23 mouse cellular contexts compared by ENCODE assay signal in genomic region chr2:150761476-150761875, GRCm38 (mm10). TPM values are rescaled to one million over a fixed set of nuclear protein-coding genes. Genes with fewer than 3 reads are reported as not detected.
DNase-seq lines count a peak whose midpoint lies in the region; ATAC-seq and TF ChIP-seq lines count a peak whose summit lies in the region.
"Had no signal": no experiment of that assay in that cellular context is flagged by ENCODE, and none has a peak within 500 bp of the region (broad histone marks: within the 10 kb centered on the region; RNA-seq: fewer than 3 reads in every experiment).

No protein-coding gene starts in this region.

- TF ChIP-seq CTCF in forebrain, postnatal 0 days (IDR thresholded peaks at IDR 0.05; ENCODE audit: low read depth): peak; percentile 48
- peak; percentile 38 for TF ChIP-seq CTCF in left cerebral cortex, adult 2 months (IDR thresholded peaks at IDR 0.05)
- TF ChIP-seq CTCF in E14TG2a.4 (conservative IDR thresholded peaks at IDR 0.05; ENCODE audit: low read length): peak; percentile 26

- H3K4me3 ChIP-seq in forebrain, postnatal 0 days (ENCODE audit: low read depth, low read length): no peak overlapping the region
- H3K4me3 ChIP-seq in forebrain, embryonic 15.5 days: no peak overlapping the region
- H3K4me3 ChIP-seq in left cerebral cortex, adult 2 months: no peak overlapping the region
- no peak overlapping the region for H3K4me3 ChIP-seq in E14TG2a.4 (replicated peaks; ENCODE audit: low read length)
- H3K4me3 ChIP-seq in heart, embryonic 10.5 days: no peak overlapping the region
- H3K4me3 ChIP-seq: forebrain, embryonic 10.5 days; liver, embryonic 15.5 days; midbrain, embryonic 12.5 days; myocyte; neural tube, embryonic 15.5 days had no signal

- WGBS in forebrain, postnatal 0 days: 65% methylated on average over 7 of the region's 7 CpGs
- 68% methylated on average over 7 of the region's 7 CpGs for WGBS in forebrain, embryonic 15.5 days
- WGBS in heart, embryonic 10.5 days: 84% methylated on average over 7 of the region's 7 CpGs

- H3K27me3 ChIP-seq in forebrain, postnatal 0 days (ENCODE audit: insufficient read depth, low read length): no peaks in the 10 kb centered on the region
- H3K27me3 ChIP-seq in forebrain, embryonic 15.5 days: no peaks in the 10 kb centered on the region
- H3K27me3 ChIP-seq in E14TG2a.4 (ENCODE audit: insufficient read depth, low read length): no peaks in the 10 kb centered on the region
- no peaks in the 10 kb centered on the region for H3K27me3 ChIP-seq in heart, embryonic 10.5 days (ENCODE audit: insufficient read depth, poor library complexity, severe bottlenecking)
- H3K27me3 ChIP-seq: liver, embryonic 15.5 days; midbrain, embryonic 12.5 days; neural tube, embryonic 15.5 days had no signal

- no peak overlapping the region for H3K27ac ChIP-seq in forebrain, postnatal 0 days (ENCODE audit: low read depth, low read length)
- no peak overlapping the region for H3K27ac ChIP-seq in forebrain, embryonic 15.5 days (replicated peaks)
- H3K27ac ChIP-seq in left cerebral cortex, adult 2 months: no peak overlapping the region
- H3K27ac ChIP-seq in heart, embryonic 10.5 days: no peak overlapping the region
- H3K27ac ChIP-seq: forebrain, embryonic 10.5 days; hindbrain, embryonic 14.5 days; liver, embryonic 15.5 days; midbrain, embryonic 12.5 days; neural tube, embryonic 15.5 days had no signal

- no peak overlapping the region for H3K4me2 ChIP-seq in forebrain, postnatal 0 days (ENCODE audit: low read depth)
- H3K4me2 ChIP-seq in forebrain, embryonic 15.5 days (replicated peaks): no peak overlapping the region
- H3K4me2 ChIP-seq: hindbrain, embryonic 14.5 days; liver, embryonic 15.5 days; midbrain, embryonic 12.5 days; neural tube, embryonic 15.5 days had no signal

- ATAC-seq in forebrain, postnatal 0 days: no peak
- ATAC-seq in forebrain, embryonic 15.5 days (replicated peaks): no peak

- intact Hi-C loops in left cerebral cortex, adult 2 months (cut with DNase I): no loop called here

- no peaks in the 10 kb centered on the region for H3K4me1 ChIP-seq in forebrain, postnatal 0 days (ENCODE audit: insufficient read depth)
- peaks cover 11% of the 10 kb centered on the region; the same call in 1 of the 2 replicates for H3K4me1 ChIP-seq in forebrain, embryonic 15.5 days
- peaks cover 23% of the 10 kb centered on the region for H3K4me1 ChIP-seq in E14TG2a.4 (replicated peaks; ENCODE audit: low read depth, low read length)
- peaks cover 8% of the 10 kb centered on the region; the same call in 1 of the 2 replicates for H3K4me1 ChIP-seq in heart, embryonic 10.5 days
- H3K4me1 ChIP-seq: liver, embryonic 15.5 days; neural tube, embryonic 15.5 days had no signal

- H3K9me3 ChIP-seq in forebrain, postnatal 0 days (ENCODE audit: low read length): no peaks in the 10 kb centered on the region
- no peaks in the 10 kb centered on the region for H3K9me3 ChIP-seq in forebrain, embryonic 15.5 days
- H3K9me3 ChIP-seq in E14TG2a.4 (ENCODE audit: low read length): no peaks in the 10 kb centered on the region
- no peaks in the 10 kb centered on the region for H3K9me3 ChIP-seq in heart, embryonic 10.5 days
- H3K9me3 ChIP-seq: forebrain, embryonic 10.5 days; G1E; liver, embryonic 15.5 days; midbrain, embryonic 12.5 days; neural tube, embryonic 15.5 days had no signal

- peaks cover 78% of the 10 kb centered on the region for H3K36me3 ChIP-seq in forebrain, postnatal 0 days (ENCODE audit: insufficient read depth)
- H3K36me3 ChIP-seq in forebrain, embryonic 15.5 days: peaks cover 53% of the 10 kb centered on the region
- peaks cover 74% of the 10 kb centered on the region for H3K36me3 ChIP-seq in E14TG2a.4 (ENCODE audit: insufficient read depth, low read length)
- peaks cover 54% of the 10 kb centered on the region for H3K36me3 ChIP-seq in heart, embryonic 10.5 days

- H3K9ac ChIP-seq in forebrain, postnatal 0 days: no peak overlapping the region
- H3K9ac ChIP-seq in forebrain, embryonic 15.5 days (replicated peaks): no peak overlapping the region
- H3K9ac ChIP-seq: hindbrain, embryonic 14.5 days; liver, embryonic 15.5 days; midbrain, embryonic 12.5 days; neural tube, embryonic 15.5 days had no signal

- DNase-seq in forebrain, postnatal 0 days: no peak
- no peak for DNase-seq in left cerebral cortex, adult 2 months (ENCODE audit: extremely low spot score in 1 of 2, low spot score in 2 of 2)
- no peak for DNase-seq in left cerebral cortex, adult 9 months (ENCODE audit: low spot score in 2 of 2)
- peak; percentile 40 for DNase-seq in brain, adult 2 months (ENCODE audit: low read depth, low spot score)
- DNase-seq in testis, postnatal 10 days (ENCODE audit: low spot score): no peak
- no peak for DNase-seq in heart, embryonic 10.5 days (ENCODE audit: low spot score)
- DNase-seq: adrenal gland, adult 2 months; cerebellum, adult 8-10 months; gastrocnemius, postnatal 14 days; kidney, adult 11 months; kidney, postnatal 36 days; layer of hippocampus, postnatal 36 days; left cerebral cortex, postnatal 4 days; lung, postnatal 36 days had no signal

RNA-seq across cellular contexts. Expression of gene Entpd6, which starts 12.6 kb away (rescaled TPM):
- total RNA-seq in forebrain, postnatal 0 days (2014; rRNA removed): 74.3 and 93.6 TPM in 2 replicates
- 57.7 and 76.0 TPM in 2 replicates for polyA plus RNA-seq in forebrain, postnatal 0 days (2015; fragmentation: Nextera tagmentation; extraction: Ambion mirVana)
- polyA plus RNA-seq in forebrain, embryonic 15.5 days (2015; fragmentation: Nextera tagmentation; extraction: Ambion mirVana): 46.3 and 49.7 TPM in 2 replicates
- total RNA-seq in left cerebral cortex, adult 2 months (2021): 10 to 100 TPM; 46.5 to 51.5 TPM
- 28.9 and 29.5 TPM in 2 replicates for polyA plus RNA-seq in heart, embryonic 10.5 days (2016; fragmentation: Nextera tagmentation; extraction: Ambion mirVana)

RNA-seq across cellular contexts. Expression of gene Pygb, which starts 25.1 kb away (rescaled TPM):
- 146 and 174 TPM in 2 replicates for total RNA-seq in forebrain, postnatal 0 days (2014; rRNA removed)
- polyA plus RNA-seq in forebrain, postnatal 0 days (2015; fragmentation: Nextera tagmentation; extraction: Ambion mirVana): 81.3 and 102 TPM in 2 replicates
- 93.0 and 99.8 TPM in 2 replicates for polyA plus RNA-seq in forebrain, embryonic 15.5 days (2015; fragmentation: Nextera tagmentation; extraction: Ambion mirVana)
- 100 to 1,000 TPM; 126 to 127 TPM for total RNA-seq in left cerebral cortex, adult 2 months (2021)
- polyA plus RNA-seq in heart, embryonic 10.5 days (2016; fragmentation: Nextera tagmentation; extraction: Ambion mirVana): 112 and 182 TPM in 2 replicates
